Mouse (Mus musculus) right cerebral cortex, postnatal 25 days (tissue): ENCODE measurements around the gene 2310034C09Rik.
"Not testable (repeated sequence)": the region's sequence is repeated elsewhere in the genome, so short reads cannot be mapped to it uniquely, and the experiment has no call there.

Experiments
- DNase-seq: peaks from one replicate; pipeline ENCODE4 v3.0.0; 2022

The 2310034C09Rik gene

GRCm38 (mm10) chr16:88758547-88758946, at the start of gene 2310034C09Rik:
TSS of gene 2310034C09Rik (plus strand) at chr16:88758847.
- DNase-seq, result not testable (repeated sequence)

GRCm38 (mm10) chr16:88710757-88711156, 47.9 kb upstream of the 2310034C09Rik start:
- no peak for DNase-seq

DNA sequence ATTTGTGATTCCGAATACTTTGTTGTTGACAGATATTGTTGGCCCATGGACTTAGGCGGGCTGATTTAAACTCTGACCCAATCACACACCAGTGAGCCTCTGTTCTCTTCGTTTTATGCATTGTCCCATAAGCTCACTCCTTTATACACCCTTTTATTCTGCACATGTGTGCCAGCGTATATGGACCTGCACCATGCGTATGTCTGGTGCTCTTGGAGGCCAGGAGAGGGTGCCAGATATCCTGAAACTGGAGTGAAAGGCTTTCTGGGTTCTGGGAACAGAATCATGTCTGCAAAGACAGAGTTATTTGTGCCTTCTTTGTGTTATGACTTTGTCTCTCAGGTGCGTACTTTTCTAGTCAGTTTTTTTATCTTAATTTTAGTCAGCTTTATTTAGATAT, 47.4 kb upstream of the 2310034C09Rik start:
- DNase-seq, result no peak

DNA sequence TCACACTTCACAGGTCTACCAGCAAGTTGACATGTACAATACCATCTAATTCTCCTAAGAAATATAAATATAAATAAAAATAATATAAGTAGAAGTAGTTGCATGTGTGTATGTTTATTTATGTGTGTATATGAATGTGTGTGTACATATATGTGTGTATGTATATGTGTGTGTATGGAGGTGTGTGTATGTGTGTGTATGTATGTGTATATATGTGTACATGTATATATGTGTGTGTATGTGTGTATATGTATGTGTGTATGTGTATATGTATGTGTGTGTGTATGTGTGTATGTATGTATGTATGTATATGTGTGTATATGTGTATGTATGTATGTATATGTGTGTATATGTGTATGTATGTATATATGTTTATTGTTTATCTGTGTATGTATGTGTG, 42.1 kb upstream of the 2310034C09Rik start:
- no peak for DNase-seq

DNA sequence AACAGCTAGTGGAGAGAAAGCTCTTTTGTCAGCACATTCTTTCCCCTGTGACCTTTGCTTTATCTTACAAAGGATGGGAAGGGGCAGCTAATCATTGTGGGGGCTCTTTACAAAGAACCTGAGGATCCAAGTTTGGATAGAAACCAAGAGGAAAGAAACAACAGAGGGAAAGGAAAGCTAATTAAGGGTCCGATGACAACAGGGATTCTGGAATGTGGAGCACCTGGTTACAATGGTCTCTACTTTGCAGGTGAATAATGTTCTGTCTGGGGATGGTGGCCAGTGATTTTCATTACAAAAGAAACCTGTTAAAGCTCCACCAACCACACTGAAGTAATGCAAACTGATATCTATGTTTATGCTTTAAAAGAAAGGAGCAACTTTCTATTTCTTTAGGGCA, 38.6 kb upstream of the 2310034C09Rik start:
- no peak for DNase-seq

GRCm38 (mm10) chr16:88728812-88729275, 29.8 kb upstream of the 2310034C09Rik start, which contains the start of gene Krtap13-1:
TSS of gene Krtap13-1 (plus strand) at chr16:88728862.
- DNase-seq, result no peak

DNA sequence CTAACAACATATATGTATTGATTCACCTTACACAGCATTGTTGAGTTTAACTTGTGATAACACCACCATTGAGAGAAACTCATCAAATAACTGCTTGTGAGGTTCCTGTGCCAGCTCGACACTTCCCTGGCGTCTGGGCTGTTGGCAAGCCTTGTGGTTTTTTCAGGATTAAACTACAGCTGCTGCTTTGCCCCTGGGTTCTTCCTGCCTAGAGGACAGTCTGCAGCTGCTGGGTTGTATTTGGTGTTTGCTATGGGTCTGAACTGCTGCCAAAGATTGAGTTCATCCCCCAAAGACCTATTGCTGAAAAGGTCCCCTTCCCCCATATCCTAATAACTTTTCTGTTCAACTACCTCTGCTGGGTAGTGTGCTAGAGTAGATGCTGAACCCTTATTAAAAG, 23.3 kb upstream of the 2310034C09Rik start:
- no peak for DNase-seq

GRCm38 (mm10) chr16:88744750-88745340, 13.8 kb upstream of the 2310034C09Rik start:
- DNase-seq, result no peak

DNA sequence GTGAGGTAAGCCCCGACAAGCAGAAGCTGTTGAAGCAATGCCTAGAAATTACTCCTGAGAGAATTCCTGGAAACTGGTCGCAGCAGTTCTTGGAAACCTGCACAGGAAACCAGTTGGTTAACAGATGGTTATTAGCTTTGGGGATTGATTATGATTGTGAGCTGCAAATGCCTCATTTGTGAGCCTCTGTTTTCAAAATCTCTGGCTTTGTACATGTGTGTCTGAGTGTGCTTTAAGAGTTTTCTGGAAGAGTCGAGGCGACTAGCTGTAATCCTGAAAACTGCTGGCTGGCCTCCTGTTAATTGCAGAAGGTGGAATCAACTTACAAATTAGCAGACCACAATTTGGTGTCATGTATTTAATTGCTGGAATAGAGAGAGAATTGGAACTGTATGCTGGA, 10.7 kb upstream of the 2310034C09Rik start:
- DNase-seq, result no peak

GRCm38 (mm10) chr16:88751535-88751934, 7.1 kb upstream of the 2310034C09Rik start, which contains the start of gene Krtap13:
TSS of gene Krtap13 (minus strand) at chr16:88751635.
- DNase-seq, result not testable (repeated sequence)

- DNase-seq, result no peak
These were observed 15.5 kb downstream of the 2310034C09Rik start, which contains the start of gene 2310057N15Rik for GRCm38 (mm10) chr16:88774106-88774505. TSS of gene 2310057N15Rik (minus strand) at chr16:88774206.

GRCm38 (mm10) chr16:88777596-88777995, 18.9 kb downstream of the 2310034C09Rik start, which contains the start of gene Gm5965:
TSS of gene Gm5965 (plus strand) at chr16:88777896.
- no peak for DNase-seq

GRCm38 (mm10) chr16:88786786-88787185, 28.1 kb downstream of the 2310034C09Rik start:
- no peak for DNase-seq
